Mouse (Mus musculus): ENCODE results near the gene Tbc1d23.

DNA sequence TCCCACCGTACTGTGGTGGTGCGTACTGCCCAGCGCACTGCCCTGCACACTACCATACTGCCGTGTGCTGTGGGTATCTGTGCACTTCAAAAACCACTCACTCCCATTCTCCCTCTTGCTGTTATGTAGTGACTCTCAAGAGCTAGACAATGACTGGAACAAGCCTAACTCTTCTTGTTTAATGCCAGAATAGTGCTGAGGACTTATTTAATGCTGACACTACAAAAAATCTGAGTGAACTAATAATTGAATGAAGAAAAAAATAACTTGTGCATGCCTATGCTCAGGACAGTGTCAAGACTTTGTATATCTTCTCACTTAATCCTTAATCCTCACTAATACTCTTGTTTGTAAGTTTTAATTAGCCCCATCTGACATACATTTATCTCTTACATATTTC, 16.2 kb upstream of the Tbc1d23 start:
- no peak for TF ChIP-seq CTCF (IDR thresholded peaks at IDR 0.05; ENCODE audit: extremely low read depth, insufficient read length, insufficient replicate concordance, low read depth, low read length)
- TF ChIP-seq POLR2A (IDR thresholded peaks at IDR 0.05; ENCODE audit: low read depth, low read length) = no peak

Measured in small intestine, adult 2 months (tissue).